Mouse (Mus musculus) liver, embryonic 14.5 days (tissue): ENCODE results near the gene Aqp6. TPM values are rescaled to one million over a fixed set of nuclear protein-coding genes. Genes with fewer than 3 reads are reported as not detected.

Experiments used
- ATAC-seq: fragments of 200-750 bp; cut with Nextera tagmentation; 2 replicates; pipeline ENCODE4 v1.8.0; 2017; ENCODE audit warnings: moderate number of reproducible peaks, mild to moderate bottlenecking, moderate library complexity; ENCODE audit not compliant: insufficient read depth
- DNase-seq, 3 experiments: peaks; one replicate each; pipeline ENCODE4 v3.0.0-alpha.2; 2012 to 2013; ENCODE audit warnings: low read depth in 3 of 3, low spot score in 3 of 3
- H3K27ac ChIP-seq: fragments of 300-500 bp; sonication (generic); 2 replicates; pipeline ENCODE4 v1.5.1; 2014; ENCODE audit warnings: moderate library complexity, mild to moderate bottlenecking, control low read depth, inconsistent platforms
- H3K27me3 ChIP-seq: fragments of 300-500 bp; sonication (generic); 2 replicates; pipeline ENCODE4 v1.6.1; 2014; ENCODE audit warnings: mild to moderate bottlenecking, low read length, moderate library complexity; ENCODE audit not compliant: control insufficient read depth, insufficient read depth
- H3K36me3 ChIP-seq: fragments of 300-500 bp; sonication (generic); replicated peaks from 2 replicates; pipeline ENCODE4 v1.6.1; 2014; ENCODE audit warnings: low read depth; ENCODE audit not compliant: control insufficient read depth, insufficient read depth
- H3K4me1 ChIP-seq, 2 experiments: fragments of 200-500 bp in 1 of 2; fragments of 300-500 bp in 1 of 2; sonication (generic) in 1 of 2; replicated peaks; 2 replicates each; pipeline ENCODE4 v1.6.1; 2012 to 2014; ENCODE audit warnings: antibody characterized with exemption in 1 of 2, inconsistent platforms in 1 of 2, low read length in 1 of 2; ENCODE audit not compliant: control insufficient read depth in 2 of 2, insufficient read depth in 2 of 2
- H3K4me2 ChIP-seq: fragments of 300-500 bp; sonication (generic); 2 replicates; pipeline ENCODE4 v1.6.1; 2014; ENCODE audit warnings: low read depth, mild to moderate bottlenecking, control low read depth, moderate library complexity
- H3K4me3 ChIP-seq, 2 experiments: fragments of 200-500 bp in 1 of 2; fragments of 300-500 bp in 1 of 2; sonication (generic) in 1 of 2; 2 replicates each; pipeline ENCODE4 v1.5.1; 2012 to 2014; ENCODE audit warnings: low read depth in 2 of 2, low read length in 2 of 2, mild to moderate bottlenecking in 2 of 2, control low read depth in 1 of 2, inconsistent platforms in 1 of 2, moderate library complexity in 1 of 2; ENCODE audit not compliant: insufficient read depth in 1 of 2
- H3K9ac ChIP-seq: fragments of 300-500 bp; sonication (generic); replicated peaks from 2 replicates; pipeline ENCODE4 v1.6.1; 2014; ENCODE audit warnings: mild to moderate bottlenecking, control low read depth, moderate library complexity
- H3K9me3 ChIP-seq: fragments of 300-500 bp; sonication (generic); 2 replicates; pipeline ENCODE4 v1.6.1; 2016; ENCODE audit warnings: low read length, mixed read lengths; ENCODE audit not compliant: control insufficient read depth
- CTCF ChIP-seq: IDR thresholded peaks from 2 replicates; pipeline ENCODE4 v1.5.1; 2016; ENCODE audit warnings: antibody characterized with exemption, low read depth, control low read depth
- EP300 ChIP-seq: IDR thresholded peaks from 2 replicates; pipeline ENCODE4 v1.6.1; 2016; ENCODE audit warnings: antibody characterized with exemption, low read depth
- WGBS: fragments of 180-500 bp; shearing (Covaris S2); extraction: QIAGEN DNeasy Blood & Tissue Kit; methylation state at CpG from one replicate; pipeline ENCODE4 v1.1.7; 2014; ENCODE audit not compliant: insufficient replicate concordance; 5-methylcytosine and 5-hydroxymethylcytosine counted together
- polyA plus RNA-seq, 2 experiments: library from polyadenylated mRNA; depleted of rRNA in 1 of 2; stranded (reverse) in 1 of 2; unstranded in 1 of 2; fragments of >200 nt; fragmentation: Nextera tagmentation in 1 of 2; extraction: Ambion mirVana in 1 of 2; gene quantifications; 2 replicates each; pipeline versions ENCODE4 v1.2.1 to v1.2.3; 2012 to 2014

Gene Aqp6
- polyA plus RNA-seq, 2 experiments: not detected

GRCm38 (mm10) chr15:99585741-99586140 lies 15.5 kb upstream of the Aqp6 start:
- ATAC-seq (no peak), DNase-seq (no peak)
- Histone ChIP-seq H3K36me3 (no peaks in the 10 kb centered on the region), H3K4me1 (no peaks in the 10 kb centered on the region), H3K9ac (no peak overlapping the region), H3K9me3 (no peaks in the 10 kb centered on the region), H3K4me2 (no peak overlapping the region), H3K27ac (no peak overlapping the region), H3K4me3 (no peak overlapping the region), H3K27me3 (peaks cover 83% of the 10 kb centered on the region)
- WGBS: 41% methylated on average over 6 of the region's 6 CpGs
- TF ChIP-seq CTCF: no peak
- TF ChIP-seq EP300: no peak

GRCm38 (mm10) chr15:99586525-99586924 lies 14.7 kb upstream of the Aqp6 start:
- no peak overlapping the region for H3K4me3 ChIP-seq
- H3K4me1 ChIP-seq: no peaks in the 10 kb centered on the region
- no peaks in the 10 kb centered on the region for H3K36me3 ChIP-seq
- H3K4me2 ChIP-seq: no peak overlapping the region
- DNase-seq (no peak), ATAC-seq (no peak)
- WGBS: 70% methylated on average over 3 of the region's 3 CpGs
- TF ChIP-seq CTCF (no peak), EP300 (no peak)
- no peak overlapping the region for H3K9ac ChIP-seq
- peaks cover 90% of the 10 kb centered on the region for H3K27me3 ChIP-seq
- no peaks in the 10 kb centered on the region for H3K9me3 ChIP-seq
- H3K27ac ChIP-seq: no peak overlapping the region

DNA sequence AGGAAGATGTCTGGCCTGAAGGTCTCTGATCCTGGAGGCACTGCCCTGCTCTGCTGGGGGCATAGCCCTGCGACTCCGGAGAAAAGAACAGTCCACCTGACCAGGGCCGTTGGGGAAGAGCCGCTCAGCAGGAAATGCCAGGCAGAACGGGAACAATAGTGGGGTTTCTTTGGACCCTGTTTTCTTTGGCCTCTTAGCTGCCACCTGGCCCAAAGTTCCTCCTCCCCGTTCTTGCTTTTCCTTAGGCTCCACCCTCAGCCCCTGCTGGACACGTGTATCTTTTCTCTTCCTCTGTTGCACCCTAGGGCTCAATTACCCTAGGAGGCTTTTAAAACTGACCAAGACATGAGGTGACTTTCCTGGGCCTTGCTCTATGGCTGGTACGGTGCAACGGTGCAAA lies 12.0 kb upstream of the Aqp6 start:
- Histone ChIP-seq H3K4me1 (no peaks in the 10 kb centered on the region), H3K4me3 (no peak overlapping the region), H3K27ac (no peak overlapping the region), H3K9ac (no peak overlapping the region), H3K36me3 (no peaks in the 10 kb centered on the region), H3K4me2 (no peak overlapping the region), H3K27me3 (peaks cover 92% of the 10 kb centered on the region), H3K9me3 (no peaks in the 10 kb centered on the region)
- TF ChIP-seq EP300 (no peak), CTCF (no peak)
- 4% methylated on average over 9 of the region's 9 CpGs for WGBS
- no peak for ATAC-seq
- no peak for DNase-seq

DNA sequence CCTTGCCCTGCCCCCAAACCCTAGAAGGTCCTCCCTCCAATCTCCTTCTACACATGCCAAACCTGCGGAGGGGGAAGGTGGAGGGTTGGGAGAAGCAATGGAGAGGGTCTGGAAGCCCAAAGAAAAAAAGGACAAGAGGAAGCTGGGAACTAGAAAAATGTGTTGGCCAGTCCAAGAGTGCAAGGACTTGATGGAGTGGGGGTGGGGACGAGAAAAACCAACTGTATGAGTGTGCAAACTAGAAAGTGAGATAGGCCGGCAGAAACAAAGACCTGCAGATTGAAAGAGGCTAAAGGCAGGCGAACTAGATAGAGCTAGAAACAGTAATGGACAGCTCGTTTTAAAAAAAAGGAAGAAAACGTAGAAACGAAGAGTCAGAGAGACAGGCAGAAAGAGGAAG lies 11.5 kb upstream of the Aqp6 start:
- 11% methylated on average over 7 of the region's 7 CpGs for WGBS
- no peaks in the 10 kb centered on the region for H3K36me3 ChIP-seq
- ATAC-seq (no peak), DNase-seq (no peak)
- H3K4me1 ChIP-seq: no peaks in the 10 kb centered on the region
- no peak overlapping the region for H3K27ac ChIP-seq
- H3K4me2 ChIP-seq: no peak overlapping the region
- H3K9ac ChIP-seq: no peak overlapping the region
- no peaks in the 10 kb centered on the region for H3K9me3 ChIP-seq
- TF ChIP-seq EP300 (no peak), CTCF (no peak)
- H3K4me3 ChIP-seq: no peak overlapping the region
- H3K27me3 ChIP-seq: peaks cover 88% of the 10 kb centered on the region

GRCm38 (mm10) chr15:99590429-99591084 lies 10.6 kb upstream of the Aqp6 start, which contains the start of gene Aqp5:
TSS of gene Aqp5 (plus strand) at chr15:99590782.
- Histone ChIP-seq H3K4me2 (no peak within 1 kb of the TSS), H3K4me3 (no peak within 1 kb of the TSS), H3K9ac (no peak within 1 kb of the TSS), H3K27me3 (peaks cover 82% of the 10 kb centered on the region), H3K36me3 (no peaks in the 10 kb centered on the region), H3K9me3 (no peaks in the 10 kb centered on the region), H3K4me1 (no peaks in the 10 kb centered on the region), H3K27ac (no peak within 1 kb of the TSS)
- DNase-seq (no peak), ATAC-seq (no peak)
- TF ChIP-seq EP300: no peak
- WGBS: 3% methylated on average over 79 of the region's 83 CpGs
